Mouse (Mus musculus): ENCODE measurements around the gene Scly. TPM values are rescaled to one million over a fixed set of nuclear protein-coding genes. Genes with fewer than 3 reads are reported as not detected.

The Scly gene
- polyA plus RNA-seq (2012; rRNA removed; ENCODE audit: low replicate concordance) = 21.3 and 21.8 TPM in 2 replicates

DNA sequence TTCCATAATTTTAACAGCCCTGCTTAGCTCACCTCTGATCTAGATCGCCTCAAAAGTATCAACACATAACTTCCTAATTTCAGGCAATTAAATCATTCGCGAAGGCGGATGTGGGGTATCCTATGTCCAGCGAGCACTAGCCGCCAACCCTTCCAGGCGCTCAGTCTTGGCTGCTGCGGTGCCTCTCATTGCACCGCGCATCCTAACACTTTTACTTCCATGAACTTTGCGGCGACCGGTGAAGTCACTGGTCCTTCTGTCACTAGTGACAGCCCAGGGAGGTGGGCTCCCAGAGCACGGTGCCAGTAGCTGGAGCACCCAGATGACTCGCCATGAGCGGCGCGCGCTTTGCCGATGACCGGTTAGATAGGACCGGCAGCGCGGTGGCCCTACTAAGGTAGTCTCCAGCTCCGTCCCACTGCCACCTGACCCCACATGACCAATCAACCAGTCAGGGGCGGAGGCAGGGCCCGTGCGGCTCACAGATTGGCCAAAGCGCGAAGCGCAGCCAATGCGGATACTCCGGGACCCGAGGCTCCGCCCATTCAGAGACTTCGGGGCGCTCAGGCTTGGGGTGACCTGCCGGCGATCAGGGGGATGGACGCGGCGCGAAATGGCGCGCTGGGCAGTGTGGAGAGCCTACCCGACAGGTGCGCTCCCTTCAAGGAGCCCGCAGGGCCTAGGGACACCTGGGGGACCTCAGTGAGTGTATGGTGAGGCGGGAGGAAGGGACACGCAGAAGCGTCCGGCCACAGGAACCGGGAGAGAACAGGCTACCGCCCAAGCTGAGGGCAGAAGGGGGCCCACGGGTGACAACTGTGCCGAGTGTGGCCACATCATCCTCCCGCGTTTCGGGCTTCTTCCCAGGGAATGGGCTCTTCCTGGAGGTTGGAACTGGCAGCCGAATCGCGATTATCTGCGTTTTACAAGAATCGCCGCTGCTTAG, at the start of gene Scly:
Gene Scly, plus strand, starts transcription at position 540 of the 946 bp plus-strand sequence.

DNA sequence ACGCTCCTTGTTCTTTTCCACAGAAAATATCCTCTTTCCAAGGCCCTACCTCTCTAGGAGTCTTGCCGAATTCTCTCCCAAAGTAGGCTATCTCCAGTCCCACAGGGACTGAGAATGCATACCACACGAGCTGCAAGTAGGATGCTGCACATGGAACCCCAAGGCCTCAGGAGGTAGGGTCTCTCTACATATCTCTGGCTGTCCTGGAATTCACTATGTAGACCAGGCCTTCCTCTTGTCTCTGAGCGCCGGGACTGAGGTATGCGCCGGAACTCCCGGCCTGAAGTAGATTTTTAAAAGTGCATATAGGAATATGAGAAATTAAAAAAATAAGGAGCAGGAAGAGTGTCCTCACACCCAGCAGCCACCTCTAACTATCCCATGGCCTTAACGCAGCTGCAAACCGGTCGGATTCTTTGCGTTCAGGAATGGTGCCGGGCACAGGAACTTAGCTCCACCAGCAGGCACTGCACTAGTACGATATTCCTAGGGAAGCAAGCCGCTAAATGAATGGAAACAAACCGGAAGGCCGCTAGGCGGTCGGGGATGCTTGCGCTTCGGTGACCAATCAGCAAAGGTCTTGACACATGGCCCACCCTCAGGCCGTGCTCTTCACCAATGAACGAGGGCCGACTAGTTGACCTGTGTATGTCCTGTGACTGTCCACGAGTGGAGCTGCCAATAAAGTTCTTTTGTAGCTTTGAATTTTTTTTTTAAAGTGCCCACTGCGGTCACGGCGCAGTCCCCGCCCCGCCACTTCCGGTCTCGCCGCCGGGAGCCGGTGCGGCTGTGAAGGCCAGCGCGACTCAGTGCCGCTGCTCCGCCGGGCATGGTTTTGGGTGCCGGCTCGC, 48.3 kb upstream of the Scly start, which contains the start of gene Ube2f:
Gene Ube2f, plus strand, starts transcription at position 741 of the 851 bp plus-strand sequence.

DNA sequence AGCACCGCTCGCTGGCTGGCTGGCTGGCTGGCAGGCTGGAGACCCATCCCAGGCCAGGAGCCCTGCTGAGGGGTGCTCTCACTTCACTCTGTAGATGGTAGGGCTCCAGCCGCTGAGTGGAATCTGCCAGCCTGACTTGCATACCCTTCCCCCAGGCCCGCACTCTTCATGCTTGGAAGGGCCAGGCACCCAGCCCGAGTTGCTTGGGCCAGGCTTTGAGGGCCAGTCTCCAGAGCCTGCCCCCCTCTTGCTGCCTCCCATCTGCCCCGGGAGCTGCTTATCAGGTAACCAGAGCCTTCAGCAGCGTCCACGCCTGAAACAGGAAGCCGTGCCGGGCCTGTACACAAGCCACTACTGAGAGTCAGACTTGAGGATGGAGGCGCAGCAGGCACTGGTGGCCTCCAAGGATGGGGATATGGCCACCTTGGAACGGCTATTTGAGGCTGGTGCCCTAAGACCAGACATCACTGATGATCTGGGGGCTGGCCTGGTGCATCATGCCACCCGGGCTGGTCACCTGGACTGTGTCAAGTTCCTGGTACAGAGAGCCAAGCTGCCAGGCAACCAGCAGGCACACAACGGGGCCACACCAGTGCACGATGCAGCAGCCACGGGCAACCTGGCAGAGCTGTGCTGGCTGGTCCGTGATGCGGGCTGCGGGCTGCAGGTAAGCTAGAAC, 23.8 kb downstream of the Scly start, which contains the start of gene Espnl:
Gene Espnl, plus strand, starts transcription at position 316 of the 679 bp plus-strand sequence.

DNA sequence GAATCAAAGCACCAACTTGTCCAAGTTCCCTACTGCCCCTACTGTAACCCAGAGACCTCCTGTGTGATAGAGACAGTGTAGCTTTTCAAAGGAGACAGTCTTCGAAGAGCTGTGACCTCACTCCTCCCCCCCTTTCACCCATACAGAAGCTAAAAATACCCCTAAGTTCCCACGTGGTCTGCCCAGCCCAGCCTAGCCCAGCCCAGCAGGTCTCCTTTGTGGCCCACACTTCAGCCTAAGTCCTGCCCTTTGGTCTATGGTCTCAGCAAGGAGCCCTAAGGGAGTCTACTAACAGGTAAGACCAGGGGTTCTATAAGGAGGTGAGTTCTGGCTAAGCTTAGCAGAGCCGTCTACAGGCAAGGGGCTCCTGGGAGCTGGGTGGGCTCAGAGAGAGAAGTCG, 52.7 kb downstream of the Scly start, which contains the start of gene Klhl30:
Gene Klhl30, plus strand, starts transcription at position 176 of the 400 bp plus-strand sequence.

DNA sequence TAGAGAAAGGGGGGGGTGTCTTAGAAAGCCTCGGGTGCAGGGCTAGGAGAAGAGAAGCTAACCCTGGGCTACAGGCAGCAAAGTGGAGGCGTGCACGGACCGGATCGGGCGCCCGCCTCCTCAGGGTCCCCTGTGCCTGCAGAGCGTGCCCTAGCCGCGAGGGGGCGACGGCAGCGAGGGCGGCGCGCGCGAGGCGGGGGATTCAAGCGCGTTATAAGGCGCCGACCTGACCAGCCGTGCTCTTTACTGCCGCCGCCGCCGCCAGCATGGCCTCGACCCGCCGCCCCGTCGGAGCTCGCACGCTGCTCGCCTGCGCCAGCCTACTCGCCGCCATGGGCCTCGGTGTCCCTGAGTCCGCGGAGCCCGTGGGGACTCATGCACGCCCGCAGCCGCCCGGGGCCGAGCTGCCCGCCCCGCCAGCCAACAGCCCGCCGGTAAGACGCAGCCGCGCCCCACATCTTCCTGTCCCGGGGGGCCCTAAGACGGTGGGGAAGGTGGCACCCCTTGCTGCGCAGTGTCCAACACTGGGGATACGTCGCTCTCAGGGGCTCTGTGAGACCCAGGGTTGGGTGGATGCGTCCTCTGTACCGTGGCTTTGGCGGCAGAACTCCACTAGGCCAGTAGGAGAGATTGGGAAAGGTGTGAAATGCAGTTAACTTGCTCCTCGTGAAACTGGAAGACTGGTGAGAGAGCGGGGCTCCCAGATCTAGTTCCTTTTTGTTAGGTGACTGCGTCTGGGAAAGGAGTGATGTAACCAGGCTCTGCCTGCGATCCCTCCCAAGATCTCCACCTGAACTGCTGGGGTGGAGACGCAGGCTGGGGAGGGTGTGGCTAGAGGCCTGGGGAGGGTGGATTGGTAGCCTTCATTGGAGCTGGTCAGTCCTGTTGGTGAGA, 68.3 kb downstream of the Scly start, which contains the start of gene Erfe:
Gene Erfe, plus strand, starts transcription at position 216 of the 894 bp plus-strand sequence.

Other genes with a start within 250 kb of the Scly start
- gene Rbm44, start 153.2 kb upstream of the Scly start, polyA plus RNA-seq (2012; rRNA removed; ENCODE audit: low replicate concordance) = 0.05 and 0.07 TPM in 2 replicates
- 3.5 and 30.7 TPM in 2 replicates for gene Ramp1, start 118.5 kb upstream of the Scly start, polyA plus RNA-seq (2012; rRNA removed; ENCODE audit: low replicate concordance)
- gene Ube2f, start 48.0 kb upstream of the Scly start, polyA plus RNA-seq (2012; rRNA removed; ENCODE audit: low replicate concordance) = 42.4 and 43.4 TPM in 2 replicates
- 0.01 and 0.04 TPM in 2 replicates for gene Espnl, start 23.7 kb downstream of the Scly start, polyA plus RNA-seq (2012; rRNA removed; ENCODE audit: low replicate concordance)
- 0.46 and 3.9 TPM in 2 replicates for gene Klhl30, start 52.7 kb downstream of the Scly start, polyA plus RNA-seq (2012; rRNA removed; ENCODE audit: low replicate concordance)
- gene Erfe, start 68.1 kb downstream of the Scly start, polyA plus RNA-seq (2012; rRNA removed; ENCODE audit: low replicate concordance) = 0.95 TPM in 1 of 2 replicates, not detected in the other
- gene Ilkap, start 100.5 kb downstream of the Scly start, polyA plus RNA-seq (2012; rRNA removed; ENCODE audit: low replicate concordance) = 47.7 and 76.8 TPM in 2 replicates
- gene Hes6, start 115.7 kb downstream of the Scly start, polyA plus RNA-seq (2012; rRNA removed; ENCODE audit: low replicate concordance) = 24.6 and 43.0 TPM in 2 replicates
- 12.3 and 12.7 TPM in 2 replicates for gene Per2, start 161.0 kb downstream of the Scly start, polyA plus RNA-seq (2012; rRNA removed; ENCODE audit: low replicate concordance)
- 4.2 and 11.8 TPM in 2 replicates for gene Traf3ip1, start 196.3 kb downstream of the Scly start, polyA plus RNA-seq (2012; rRNA removed; ENCODE audit: low replicate concordance)
- 9.7 and 11.3 TPM in 2 replicates for gene Asb1, start 242.2 kb downstream of the Scly start, polyA plus RNA-seq (2012; rRNA removed; ENCODE audit: low replicate concordance)